Mouse (Mus musculus) spleen, adult 2 months (tissue): ENCODE results near the gene Ptprn2.

Source experiments
- CTCF ChIP-seq: fragments of 200-500 bp; IDR thresholded peaks from 2 replicates; pipeline ENCODE4 v1.5.1; 2011; ENCODE audit warnings: mild to moderate bottlenecking, inconsistent platforms; ENCODE audit not compliant: insufficient read depth, insufficient read length, insufficient replicate concordance; ENCODE audit errors: extremely low read depth
- POLR2A ChIP-seq: fragments of 200-500 bp; IDR thresholded peaks from 2 replicates; pipeline ENCODE4 v1.6.1; 2011; ENCODE audit warnings: low read depth, low read length, inconsistent platforms

GRCm38 (mm10) chr12:116467030-116467429 lies 18.5 kb upstream of the Ptprn2 start:
- TF ChIP-seq POLR2A (no peak), CTCF (no peak)
